Mouse (Mus musculus) ES-E14 (cell line): Measurements from ENCODE around the gene Slc39a7.

Experiments
- CHD2 ChIP-seq: IDR thresholded peaks from 2 replicates; pipeline ENCODE4 v1.6.1; 2014; ENCODE audit warnings: mild to moderate bottlenecking, low read depth, low read length, inconsistent platforms
- HCFC1 ChIP-seq: IDR thresholded peaks from 2 replicates; pipeline ENCODE4 v1.6.1; 2012; ENCODE audit warnings: low read length, inconsistent platforms, borderline replicate concordance; ENCODE audit not compliant: insufficient read depth
- MAFK ChIP-seq: IDR thresholded peaks from 2 replicates; pipeline ENCODE4 v1.6.1; 2014; ENCODE audit warnings: mild to moderate bottlenecking, low read depth, low read length, inconsistent platforms; ENCODE audit not compliant: insufficient read depth
- ZC3H11A ChIP-seq: IDR thresholded peaks from 2 replicates; pipeline ENCODE4 v1.6.1; 2012; ENCODE audit warnings: low read depth, mild to moderate bottlenecking, inconsistent platforms, low read length, borderline replicate concordance
- ZNF384 ChIP-seq: IDR thresholded peaks from 2 replicates; pipeline ENCODE4 v1.6.1; 2012; ENCODE audit warnings: low read depth, low read length, inconsistent platforms

- TF ChIP-seq MAFK (no peak), ZC3H11A (no peak), ZNF384 (no peak), CHD2 (no peak), HCFC1 (no peak)
These were observed 16.0 kb upstream of the Slc39a7 start for GRCm38 (mm10) chr17:34047404-34048050.
